Mouse (Mus musculus): ENCODE results near the gene B4galt3. TPM values are rescaled to one million over a fixed set of nuclear protein-coding genes. Genes with fewer than 3 reads are reported as not detected.
"Not testable (repeated sequence)": the region's sequence is repeated elsewhere in the genome, so short reads cannot be mapped to it uniquely, and the experiment has no call there.

The B4galt3 gene
- total RNA-seq, 2 experiments from 2014 or later = 63.6 to 64.6 TPM

DNA sequence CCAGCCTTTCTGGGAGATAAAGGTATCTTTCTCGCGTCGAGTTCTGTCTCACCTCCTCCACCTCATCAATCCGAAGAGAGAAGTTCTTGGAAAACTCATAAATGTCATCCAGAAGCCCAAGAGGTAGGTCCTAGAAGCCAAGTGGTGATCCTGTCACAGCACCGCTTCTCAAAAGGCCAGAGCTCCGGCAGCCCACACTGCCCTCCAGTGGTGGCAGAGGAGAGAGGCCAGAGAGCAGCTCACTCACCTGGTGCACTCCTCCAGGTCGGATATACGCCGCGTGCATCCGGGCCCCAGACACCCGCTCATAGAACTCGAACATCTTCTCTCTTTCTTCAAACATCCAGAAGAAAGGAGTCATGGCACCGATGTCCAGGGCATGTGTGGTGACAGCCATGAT lies 31.7 kb upstream of the B4galt3 start:
- intact Hi-C loops (cut with DNase I) = no loop called here

DNA sequence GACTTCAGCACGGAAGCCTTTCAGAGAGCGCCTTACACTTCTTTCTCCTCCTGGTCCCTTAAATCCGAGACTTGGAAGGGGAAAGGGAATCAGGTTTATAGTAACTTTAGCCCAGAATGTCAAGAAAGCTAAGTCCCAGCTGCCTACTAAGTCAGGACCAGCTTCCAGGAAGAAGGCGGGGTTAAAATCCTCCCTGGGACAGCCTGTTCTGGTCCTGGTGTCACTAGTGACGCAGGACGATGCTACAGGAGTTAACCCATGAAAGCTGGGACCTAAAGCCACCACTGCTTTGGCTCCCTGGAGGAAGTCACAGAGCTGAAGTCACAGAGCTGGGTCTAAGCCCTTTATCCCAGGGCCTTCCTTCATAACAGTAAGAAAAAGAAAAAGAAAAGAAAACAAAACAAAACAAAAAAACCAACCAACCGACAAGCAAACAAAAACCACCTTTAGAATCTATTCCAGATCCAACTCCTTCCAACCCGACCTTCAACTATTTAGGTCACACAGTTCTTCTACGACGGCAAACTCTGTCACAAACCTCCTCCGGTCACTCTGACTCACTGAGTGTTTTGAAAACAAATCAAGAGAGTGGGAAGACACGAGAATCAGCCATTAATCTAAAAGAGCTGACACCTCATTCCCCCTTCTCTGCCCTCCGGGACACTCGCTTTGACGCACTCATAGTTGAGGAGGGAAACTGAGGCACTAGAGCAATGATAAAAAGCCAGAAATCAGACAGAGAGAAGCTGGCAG lies 30.0 kb upstream of the B4galt3 start:
- DNase-seq (ENCODE audit: low spot score in 2 of 2) = no peak
- intact Hi-C loops (cut with DNase I) = no loop called here

More for the DNA sequence above, 31.7 kb upstream of the B4galt3 start:
- peak in 1 of 2 experiments; percentile 29 for DNase-seq (ENCODE audit: low spot score in 2 of 2)

DNA sequence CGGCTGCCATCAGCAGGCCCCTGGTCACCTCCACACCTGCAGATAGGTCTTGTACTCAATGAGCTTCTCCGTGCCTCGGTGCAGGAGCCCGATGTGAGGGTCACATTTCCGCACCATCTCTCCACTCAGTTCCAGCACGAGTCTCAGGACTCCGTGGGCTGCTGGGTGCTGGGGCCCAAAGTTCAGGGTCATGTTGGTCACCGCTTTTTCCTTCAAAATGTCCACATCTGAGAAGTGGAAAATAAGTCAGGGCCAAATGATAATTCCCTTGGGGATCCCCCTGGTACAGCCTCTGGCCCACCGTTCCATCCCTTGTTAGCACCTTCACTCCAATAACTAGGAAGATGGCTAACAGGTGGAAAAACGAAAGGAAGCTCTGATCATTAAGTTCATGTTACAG lies 29.2 kb upstream of the B4galt3 start:
- intact Hi-C loops (cut with DNase I) = no loop called here
- DNase-seq (ENCODE audit: low spot score in 2 of 2) = no peak

DNA sequence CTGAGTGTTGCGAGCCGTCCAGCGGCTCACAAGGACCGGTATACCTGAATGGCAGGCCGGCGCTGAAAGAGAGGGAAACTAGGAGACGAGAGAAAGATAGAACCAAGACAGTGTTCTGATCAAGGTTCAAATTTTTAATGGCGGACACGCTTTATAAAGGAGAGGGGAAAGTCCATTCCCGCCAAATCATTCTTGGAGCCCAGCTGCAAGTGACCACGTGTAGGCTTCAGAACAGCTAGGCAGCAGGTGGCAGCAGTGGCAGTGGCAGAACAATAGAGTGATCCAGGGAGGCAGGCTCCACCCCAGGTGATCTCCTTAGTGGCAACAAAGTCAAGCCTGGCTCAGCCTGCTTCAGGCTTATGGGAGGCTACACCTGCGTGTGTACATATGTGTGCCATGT lies 28.2 kb upstream of the B4galt3 start:
- intact Hi-C loops (cut with DNase I); DNase-seq (ENCODE audit: low spot score in 2 of 2): not testable (repeated sequence)

DNA sequence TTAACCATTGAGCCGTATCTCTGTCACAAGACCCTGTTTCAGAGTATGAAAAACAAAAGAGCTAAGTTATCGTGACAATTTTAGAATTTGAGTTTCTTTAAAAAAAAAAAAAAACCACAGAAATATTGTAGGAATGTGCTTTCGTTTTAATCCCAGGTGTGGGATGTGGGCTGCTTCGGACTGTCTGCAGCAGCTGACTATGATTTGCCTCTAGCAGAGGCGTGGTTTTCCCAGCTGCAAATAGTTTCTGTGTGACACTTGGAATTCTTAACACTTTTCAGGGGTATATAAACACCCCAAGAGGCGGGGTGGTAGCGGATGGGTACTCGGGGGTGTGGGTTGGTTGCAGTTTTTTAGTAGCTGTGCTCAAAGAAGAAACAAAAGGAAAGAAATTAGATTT lies 24.8 kb upstream of the B4galt3 start:
- intact Hi-C loops (cut with DNase I) = no loop called here
- no peak for DNase-seq (ENCODE audit: low spot score in 2 of 2)

DNA sequence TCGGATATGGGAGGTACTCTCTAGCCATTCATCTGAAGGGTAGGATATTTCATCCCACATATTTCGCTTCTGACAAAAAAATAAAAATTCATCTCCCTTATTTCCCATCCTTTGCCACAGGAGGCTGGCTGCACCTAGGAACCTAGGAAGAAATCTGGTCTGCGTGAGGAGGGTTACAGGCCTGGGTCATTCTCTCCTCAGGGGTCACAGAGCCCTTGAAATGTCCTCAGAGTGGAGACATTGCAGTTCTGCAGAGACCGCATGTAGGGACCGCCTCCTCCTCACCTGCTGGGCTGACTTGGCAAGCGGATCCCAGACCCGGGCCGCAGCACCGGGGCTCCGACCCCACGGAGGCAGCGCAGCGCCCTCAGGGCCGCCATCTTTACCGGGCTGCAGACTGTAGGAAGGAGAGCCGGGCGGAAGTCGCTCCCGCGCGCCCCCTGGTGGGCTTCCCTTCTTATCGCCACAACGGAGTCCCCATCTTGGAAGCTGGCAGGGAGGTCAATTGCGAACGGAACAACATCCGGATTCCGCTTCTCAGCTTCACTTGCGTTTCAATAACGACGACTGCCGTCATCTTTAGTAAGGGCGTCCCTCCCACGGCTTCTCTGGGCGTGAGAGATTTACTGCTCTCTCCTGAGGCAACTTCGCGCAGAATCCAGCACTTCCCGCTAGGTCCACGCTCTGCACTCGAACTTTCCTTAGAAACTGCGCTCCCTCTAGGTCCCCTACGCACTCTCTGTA lies 23.2 kb upstream of the B4galt3 start:
- intact Hi-C loops (cut with DNase I) = no loop called here

DNA sequence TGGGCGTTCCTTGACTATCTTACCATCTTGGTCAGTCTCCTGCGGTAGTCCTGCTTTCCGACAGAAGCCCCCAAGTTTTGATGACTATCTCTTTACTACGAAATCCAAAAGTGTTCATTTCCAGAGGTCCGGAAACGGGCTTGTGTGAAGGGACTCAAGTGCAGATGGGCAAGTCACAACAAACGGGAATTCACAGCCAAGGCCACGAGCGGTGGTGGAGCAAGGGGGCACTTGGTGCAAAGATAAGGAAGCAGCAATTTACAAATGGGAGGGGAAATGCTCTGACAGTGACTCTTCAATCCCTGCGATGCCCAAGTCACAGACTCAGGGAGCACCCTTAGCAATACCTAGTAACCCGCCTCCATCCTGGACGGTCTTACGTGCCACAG lies 22.7 kb upstream of the B4galt3 start:
- intact Hi-C loops (cut with DNase I) = no loop called here

More for the DNA sequence above, 23.2 kb upstream of the B4galt3 start:
- DNase-seq (ENCODE audit: low spot score in 2 of 2) = peak; percentile 97 to 98

DNA sequence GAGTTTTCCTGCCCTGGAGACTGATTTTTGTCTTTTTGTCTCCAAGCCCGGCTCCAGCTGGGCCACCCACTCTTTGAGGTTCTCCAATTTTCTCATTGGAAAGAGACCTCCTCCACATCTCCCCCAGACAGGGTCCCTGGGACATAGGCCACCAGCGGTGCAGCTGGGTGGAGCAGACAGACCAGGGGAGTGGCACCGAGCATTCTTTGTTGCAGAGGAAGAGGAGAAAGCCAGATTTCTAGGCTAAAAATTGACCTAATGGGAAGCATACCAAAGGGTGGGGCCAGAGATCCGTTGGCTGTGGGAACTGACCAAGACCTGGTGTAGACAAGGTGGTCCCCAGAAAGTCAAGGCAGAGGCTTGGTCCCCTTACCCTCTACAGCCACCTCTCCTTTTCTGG lies 22.2 kb upstream of the B4galt3 start:
- intact Hi-C loops (cut with DNase I) = no loop called here
- DNase-seq (ENCODE audit: low spot score in 2 of 2) = no peak

More for the DNA sequence above, 22.7 kb upstream of the B4galt3 start:
- DNase-seq (ENCODE audit: low spot score in 2 of 2) = no peak

DNA sequence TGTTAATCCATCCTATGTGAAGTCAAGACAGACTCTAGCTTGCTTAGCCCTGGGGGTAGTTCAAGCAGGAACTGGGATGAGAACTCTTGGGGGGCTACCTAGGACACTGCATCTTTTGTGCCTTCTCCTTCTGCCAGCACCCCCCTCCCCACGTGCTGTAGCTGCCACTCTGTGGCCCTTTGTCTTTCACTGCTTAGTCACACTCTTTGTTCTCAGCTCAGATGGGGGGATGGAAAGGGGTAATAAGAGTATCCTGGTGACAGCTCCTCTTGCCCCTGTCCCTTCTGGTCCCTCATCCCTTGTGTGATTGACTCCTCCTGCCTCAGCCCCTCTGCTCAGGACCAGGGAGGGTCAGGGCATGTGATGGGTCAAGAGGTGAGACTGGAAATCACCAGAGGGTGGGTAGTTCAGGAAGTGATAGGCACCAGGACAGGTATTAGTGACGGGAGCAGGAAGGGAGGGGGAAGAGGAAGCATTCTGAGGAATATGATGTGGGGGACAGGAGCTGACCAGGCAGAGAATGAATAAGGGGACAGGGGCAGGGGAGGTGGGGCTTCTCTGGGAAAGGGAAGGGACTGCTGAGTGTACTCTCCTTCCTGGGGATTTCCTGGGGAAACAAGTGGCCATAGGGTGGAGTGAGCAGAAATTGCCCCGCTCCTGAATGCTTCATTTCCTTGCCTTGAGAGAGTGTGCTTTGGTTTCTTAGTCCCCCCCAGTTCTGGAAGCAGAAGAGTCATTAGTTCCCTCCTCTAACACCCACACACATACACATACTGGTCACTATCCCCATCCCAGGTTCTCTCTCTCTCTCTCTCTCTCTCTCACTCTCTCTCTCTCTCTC lies 21.5 kb upstream of the B4galt3 start:
- intact Hi-C loops (cut with DNase I) = no loop called here
- DNase-seq (ENCODE audit: low spot score in 2 of 2) = no peak

DNA sequence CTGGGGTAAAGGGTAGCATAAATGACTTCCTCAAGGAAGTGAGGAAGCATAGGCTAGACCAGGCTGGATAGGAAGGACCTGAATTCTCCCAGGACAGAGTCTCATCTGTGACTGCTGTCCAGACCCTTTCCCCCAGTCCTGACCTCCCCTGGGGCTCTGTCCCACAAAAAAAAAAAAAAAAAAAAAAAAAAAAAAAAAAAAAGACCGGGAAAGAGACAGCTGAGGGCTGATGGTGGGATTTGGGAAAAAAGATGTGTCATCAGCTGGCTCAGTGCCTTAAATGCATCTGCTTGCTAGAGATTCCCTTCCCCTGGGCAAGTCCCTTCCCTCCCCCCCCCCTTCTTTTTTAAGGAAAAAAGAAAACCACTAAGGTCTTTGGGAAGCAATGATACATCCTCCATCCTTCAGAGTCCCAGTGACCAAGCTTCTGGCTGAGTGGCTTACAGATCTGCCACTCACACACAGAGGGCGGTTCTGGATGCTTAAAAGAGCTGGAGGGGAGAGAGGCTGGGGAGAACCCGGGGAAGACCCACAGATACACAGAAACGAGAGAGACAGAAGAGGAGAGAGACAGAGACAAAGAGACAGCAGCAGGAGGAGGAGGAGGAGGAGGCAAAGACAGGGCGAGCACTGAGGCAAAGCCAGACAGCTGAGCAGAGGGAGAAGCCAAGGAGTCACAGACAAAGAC lies 20.1 kb upstream of the B4galt3 start, which contains the start of gene Adamts4:
TSS of gene Adamts4 (plus strand) at position 509 of the 688 bp plus-strand sequence.
- peak in 1 of 2 experiments; percentile 34 for DNase-seq (ENCODE audit: low spot score in 2 of 2)
- intact Hi-C loops (cut with DNase I) = loop anchor here (10.0 kb wide), 1 partner anchor 135 kb away; the partner anchor contains the start of gene Cfap126

DNA sequence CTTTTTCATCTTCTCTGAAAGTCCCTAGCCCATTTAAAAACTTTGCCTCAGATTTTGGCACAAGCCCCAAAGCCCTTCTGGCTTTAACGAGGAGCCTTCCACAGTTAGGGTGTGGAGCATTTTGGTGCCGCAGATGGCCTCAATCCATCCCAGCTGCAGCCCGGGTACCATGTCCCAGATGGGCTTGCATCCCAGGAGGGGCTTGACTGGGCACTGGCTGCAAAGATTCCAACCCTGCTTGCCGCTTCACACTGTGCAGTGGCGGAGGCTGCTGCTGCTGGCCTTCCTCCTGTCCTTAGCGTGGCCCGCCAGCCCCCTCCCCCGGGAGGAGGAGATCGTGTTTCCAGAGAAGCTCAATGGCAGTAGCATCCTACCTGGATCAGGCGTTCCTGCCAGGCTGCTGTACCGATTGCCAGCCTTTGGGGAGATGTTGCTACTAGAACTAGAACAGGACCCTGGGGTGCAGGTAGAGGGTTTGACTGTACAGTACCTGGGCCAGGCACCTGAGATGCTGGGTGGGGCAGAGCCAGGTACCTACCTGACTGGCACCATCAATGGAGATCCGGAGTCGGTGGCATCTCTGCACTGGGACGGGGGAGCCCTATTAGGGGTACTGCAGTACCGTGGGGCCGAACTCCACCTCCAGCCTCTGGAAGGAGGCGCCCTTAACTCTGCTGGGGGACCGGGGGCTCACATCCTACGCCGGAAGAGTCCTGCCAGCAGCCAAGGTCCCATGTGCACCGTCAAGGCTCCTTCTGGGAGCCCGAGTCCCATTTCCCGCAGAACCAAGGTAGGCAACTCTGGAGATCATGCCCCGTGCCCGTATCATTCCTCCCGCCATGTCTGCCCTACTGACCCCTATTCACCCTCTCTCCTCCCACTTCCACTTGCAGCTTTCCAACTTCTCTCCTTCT lies 19.2 kb upstream of the B4galt3 start, which contains the start of gene Ndufs2:
TSS of gene Ndufs2 (minus strand) at position 709 of the 914 bp plus-strand sequence.
- DNase-seq (ENCODE audit: low spot score in 2 of 2) = no peak
- intact Hi-C loops (cut with DNase I) = loop anchor here (10.0 kb wide), 1 partner anchor 136 kb away; the partner anchor contains the start of gene Cfap126

DNA sequence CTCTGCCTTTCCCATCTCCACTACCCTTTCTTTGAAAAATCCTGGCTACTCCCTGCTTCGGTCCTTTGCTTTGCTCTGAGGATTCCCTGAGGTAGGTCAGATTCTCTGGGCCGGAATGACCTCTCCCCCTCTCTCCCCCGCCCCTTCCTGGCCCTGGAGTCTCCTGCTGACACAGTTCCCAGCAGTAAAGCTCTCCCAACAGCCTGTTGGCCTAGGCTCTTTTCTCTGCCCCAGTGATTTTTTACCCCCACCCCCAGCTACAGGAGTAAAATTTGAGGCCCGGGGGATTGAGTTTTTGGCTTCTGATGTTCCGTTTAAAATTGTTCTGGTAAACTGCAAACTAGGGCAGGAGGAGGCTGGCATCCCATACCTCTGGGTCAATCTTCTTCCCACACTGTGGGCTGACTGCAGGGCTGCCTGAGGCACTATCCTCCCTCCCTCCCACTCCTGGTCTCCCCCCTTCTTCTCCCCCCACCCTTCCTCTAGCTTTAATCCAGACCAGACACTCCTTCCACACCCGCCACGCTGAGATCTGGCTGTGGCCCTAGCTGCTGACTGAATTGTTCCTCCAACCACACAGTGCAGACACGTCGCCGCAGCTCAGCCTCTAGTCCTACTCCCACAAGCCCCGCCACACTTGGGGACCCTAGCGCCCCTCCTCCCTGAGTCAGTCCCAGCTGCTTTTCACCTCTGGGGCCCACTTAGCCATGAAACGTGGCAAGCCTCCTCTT lies 18.4 kb upstream of the B4galt3 start:
- DNase-seq (ENCODE audit: low spot score in 2 of 2) = no peak
- intact Hi-C loops (cut with DNase I) = loop anchor here (10.0 kb wide), 1 partner anchor 137 kb away; the partner anchor contains the start of gene Cfap126

DNA sequence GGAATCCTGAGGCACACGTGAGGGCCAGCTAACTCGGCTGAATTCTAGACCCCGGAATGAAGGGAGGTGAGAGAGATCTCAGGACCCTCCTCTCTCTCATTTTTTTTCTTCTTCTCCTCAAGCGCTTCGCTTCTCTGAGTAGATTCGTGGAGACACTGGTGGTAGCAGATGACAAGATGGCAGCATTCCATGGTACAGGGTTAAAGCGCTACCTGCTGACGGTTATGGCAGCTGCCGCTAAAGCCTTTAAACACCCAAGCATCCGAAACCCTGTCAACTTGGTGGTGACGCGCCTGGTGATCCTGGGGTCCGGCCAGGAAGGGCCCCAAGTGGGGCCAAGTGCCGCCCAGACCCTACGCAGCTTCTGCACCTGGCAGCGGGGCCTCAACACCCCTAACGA lies 17.7 kb upstream of the B4galt3 start:
- no peak for DNase-seq (ENCODE audit: low spot score in 2 of 2)
- intact Hi-C loops (cut with DNase I) = loop anchor here (10.0 kb wide), 1 partner anchor 138 kb away; the partner anchor contains the start of gene Cfap126

DNA sequence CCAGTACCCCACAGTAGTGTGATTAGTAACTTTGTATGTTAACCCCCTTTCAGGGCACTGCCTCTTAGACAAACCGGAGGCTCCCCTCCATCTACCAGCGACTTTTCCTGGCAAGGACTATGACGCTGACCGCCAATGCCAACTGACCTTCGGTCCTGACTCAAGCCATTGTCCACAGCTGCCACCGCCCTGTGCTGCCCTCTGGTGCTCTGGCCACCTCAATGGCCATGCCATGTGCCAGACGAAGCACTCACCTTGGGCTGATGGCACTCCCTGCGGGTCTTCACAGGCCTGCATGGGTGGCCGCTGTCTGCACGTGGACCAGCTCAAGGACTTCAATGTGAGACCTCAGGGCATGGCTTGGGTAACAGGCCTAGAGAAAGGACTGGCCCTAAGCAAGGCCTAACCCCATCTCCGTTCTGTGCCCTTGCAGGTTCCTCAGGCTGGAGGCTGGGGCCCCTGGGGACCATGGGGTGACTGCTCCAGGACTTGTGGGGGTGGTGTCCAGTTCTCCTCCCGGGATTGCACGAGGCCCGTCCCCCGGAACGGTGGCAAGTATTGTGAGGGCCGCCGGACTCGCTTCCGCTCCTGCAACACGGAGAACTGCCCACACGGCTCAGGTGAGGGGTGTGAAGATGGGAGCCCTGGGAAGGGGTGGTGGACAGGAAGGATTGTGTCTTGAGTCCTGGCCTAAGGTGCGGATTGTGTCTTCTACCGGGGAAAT lies 13.9 kb upstream of the B4galt3 start:
- no peak for DNase-seq (ENCODE audit: low spot score in 2 of 2)
- intact Hi-C loops (cut with DNase I) = loop anchor here (10.0 kb wide), 1 partner anchor 141 kb away; the partner anchor contains the start of gene Cfap126

DNA sequence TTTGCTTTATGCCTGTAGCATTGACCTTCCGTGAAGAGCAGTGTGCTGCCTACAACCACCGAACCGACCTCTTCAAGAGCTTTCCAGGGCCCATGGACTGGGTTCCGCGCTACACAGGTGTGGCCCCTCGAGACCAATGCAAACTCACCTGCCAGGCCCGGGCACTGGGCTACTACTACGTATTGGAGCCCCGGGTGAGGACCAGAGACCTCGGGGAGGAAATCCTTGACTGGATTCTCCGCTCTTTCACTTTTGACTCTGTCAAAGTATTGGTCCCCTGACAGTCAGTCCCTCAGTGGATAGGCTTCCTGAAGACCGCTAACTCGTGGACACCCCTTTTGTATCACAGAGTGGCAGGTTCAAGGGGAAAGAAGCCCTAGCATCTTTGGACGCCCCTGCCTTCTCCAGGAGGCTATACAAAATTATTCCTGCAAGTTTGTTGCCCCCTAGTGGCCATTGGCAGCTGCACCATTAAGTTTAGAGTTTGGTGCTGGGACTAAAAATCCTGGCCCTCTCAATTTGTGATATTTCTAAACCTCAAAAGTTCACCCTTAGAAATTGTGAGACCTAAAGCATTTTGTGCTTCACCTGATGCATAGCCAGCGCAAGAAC lies 13.1 kb upstream of the B4galt3 start:
- intact Hi-C loops (cut with DNase I) = loop anchor here (10.0 kb wide), 1 partner anchor 142 kb away; the partner anchor contains the start of gene Cfap126
- peak in 1 of 2 experiments; percentile 48 for DNase-seq (ENCODE audit: low spot score in 2 of 2)

DNA sequence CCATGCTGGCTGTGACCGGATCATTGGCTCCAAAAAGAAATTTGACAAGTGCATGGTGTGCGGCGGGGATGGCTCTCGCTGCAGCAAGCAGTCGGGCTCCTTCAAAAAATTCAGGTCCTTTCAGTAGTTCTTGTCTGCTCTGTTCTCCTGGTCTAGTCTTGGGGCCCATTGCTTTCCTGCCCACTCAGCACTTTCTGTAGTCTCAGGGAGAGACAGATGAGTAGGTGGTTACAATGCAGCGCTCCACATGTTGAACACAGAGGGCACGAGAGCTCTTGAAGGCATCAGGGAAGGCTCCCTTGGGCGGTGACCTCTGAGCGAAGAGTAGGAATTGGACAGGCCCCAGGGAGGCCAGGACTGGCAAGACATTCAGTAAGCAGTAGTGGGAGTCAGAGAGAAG lies 12.3 kb upstream of the B4galt3 start:
- intact Hi-C loops (cut with DNase I) = loop anchor here (10.0 kb wide), 1 partner anchor 143 kb away; the partner anchor contains the start of gene Cfap126
- DNase-seq (ENCODE audit: low spot score in 2 of 2) = no peak

Data from left cerebral cortex, postnatal 36 days (tissue).